Mouse (Mus musculus): ENCODE measurements around the gene Pex26. TPM values are rescaled to one million over a fixed set of nuclear protein-coding genes. Genes with fewer than 3 reads are reported as not detected.
A peak's percentile ranks its signal among the peaks of the same experiment; 100 is the strongest.

The Pex26 gene
- polyA plus RNA-seq, 1 experiment from 2014 or later = 10.8 TPM

GRCm38 (mm10) chr6:121223001-121223400, 39.5 kb downstream of the Pex26 start:
- WGBS = 95% methylated on average over 14 of the region's 14 CpGs
- H3K4me1 ChIP-seq = no peaks in the 10 kb centered on the region
- H3K9ac ChIP-seq = no peak overlapping the region
- no peak overlapping the region for H3K27ac ChIP-seq
- ATAC-seq (ENCODE audit: insufficient number of reproducible peaks, insufficient read depth, low FRiP score, low TSS enrichment, low read depth) = no peak
- H3K27me3 ChIP-seq = no peaks in the 10 kb centered on the region
- no peaks in the 10 kb centered on the region for H3K9me3 ChIP-seq
- H3K4me2 ChIP-seq = no peak overlapping the region
- no peaks in the 10 kb centered on the region for H3K36me3 ChIP-seq
- H3K4me3 ChIP-seq = no peak overlapping the region

DNA sequence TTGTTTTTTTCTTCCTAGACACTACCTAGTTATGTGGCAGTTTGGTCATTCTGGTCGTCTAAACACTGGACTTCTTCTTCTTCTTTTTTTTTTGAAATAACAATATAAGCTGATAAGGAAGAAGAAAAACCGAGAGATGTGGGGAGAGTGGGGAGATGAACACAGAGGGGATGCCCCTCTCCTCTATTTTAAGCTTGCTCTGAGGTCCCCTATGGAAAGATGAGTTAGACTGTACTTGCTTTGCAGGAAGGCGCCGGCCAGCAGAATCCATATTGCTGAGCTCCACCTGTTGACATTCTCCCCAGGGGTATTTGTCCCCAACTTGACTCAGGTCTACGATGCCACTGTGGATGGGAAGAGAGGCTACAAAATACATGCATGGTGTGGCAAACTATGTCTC, 40.6 kb downstream of the Pex26 start:
- Histone ChIP-seq H3K9ac (no peak overlapping the region), H3K27ac (no peak overlapping the region), H3K27me3 (no peaks in the 10 kb centered on the region), H3K9me3 (no peaks in the 10 kb centered on the region), H3K4me3 (no peak overlapping the region), H3K36me3 (no peaks in the 10 kb centered on the region), H3K4me1 (no peaks in the 10 kb centered on the region), H3K4me2 (no peak overlapping the region)
- ATAC-seq (ENCODE audit: insufficient number of reproducible peaks, insufficient read depth, low FRiP score, low TSS enrichment, low read depth) = no peak
- 70% methylated on average over 5 of the region's 5 CpGs for WGBS

GRCm38 (mm10) chr6:121224993-121225392, 41.5 kb downstream of the Pex26 start:
- Histone ChIP-seq H3K27me3 (no peaks in the 10 kb centered on the region), H3K9ac (no peak overlapping the region), H3K4me2 (no peak overlapping the region), H3K9me3 (no peaks in the 10 kb centered on the region), H3K36me3 (no peaks in the 10 kb centered on the region), H3K27ac (no peak overlapping the region), H3K4me1 (no peaks in the 10 kb centered on the region), H3K4me3 (no peak overlapping the region)
- 15% methylated on average over 6 of the region's 6 CpGs for WGBS
- ATAC-seq (ENCODE audit: insufficient number of reproducible peaks, insufficient read depth, low FRiP score, low TSS enrichment, low read depth) = no peak

DNA sequence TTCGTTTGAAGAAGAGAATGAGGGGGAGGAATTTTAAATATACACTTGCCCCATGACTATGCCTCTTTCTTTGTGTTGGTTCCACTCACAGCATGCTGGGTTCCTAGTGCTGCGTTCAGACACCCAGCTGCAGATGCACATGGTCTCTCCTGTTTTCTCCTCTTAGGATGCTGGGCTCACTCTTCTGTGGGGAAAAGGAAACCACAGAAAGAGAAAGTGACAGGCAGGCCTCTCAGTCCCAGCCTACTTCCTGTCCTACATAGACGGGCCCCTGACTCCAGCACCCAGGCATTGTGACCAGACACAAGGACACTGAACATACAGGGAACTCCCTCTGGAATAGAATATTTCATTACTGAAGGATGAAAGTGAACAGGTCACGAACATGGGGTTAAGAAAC, 42.6 kb downstream of the Pex26 start:
- Histone ChIP-seq H3K27ac (no peak overlapping the region), H3K4me1 (no peaks in the 10 kb centered on the region), H3K9me3 (no peaks in the 10 kb centered on the region), H3K27me3 (no peaks in the 10 kb centered on the region), H3K9ac (no peak overlapping the region), H3K4me2 (no peak overlapping the region), H3K36me3 (no peaks in the 10 kb centered on the region), H3K4me3 (no peak overlapping the region)
- no peak for ATAC-seq (ENCODE audit: insufficient number of reproducible peaks, insufficient read depth, low FRiP score, low TSS enrichment, low read depth)
- WGBS = 53% methylated on average over 4 of the region's 4 CpGs

DNA sequence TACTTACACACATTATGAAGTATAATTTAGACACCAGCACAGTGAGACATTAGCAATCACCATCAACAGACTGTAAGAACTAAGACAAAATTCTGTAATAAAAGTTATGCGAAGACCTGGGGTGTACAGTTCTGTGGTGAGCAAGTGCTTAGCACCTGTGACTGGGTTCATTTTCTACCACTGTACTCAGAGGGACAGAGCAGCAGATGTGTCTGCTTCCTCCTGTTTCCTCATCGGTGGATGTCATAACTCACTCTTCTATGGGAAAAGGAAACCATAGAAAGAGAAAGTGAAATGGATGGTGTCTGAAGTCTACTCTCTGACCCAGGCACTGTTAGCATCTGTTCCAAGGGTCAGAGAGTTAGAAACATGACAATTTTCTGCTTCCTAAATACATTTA, 43.3 kb downstream of the Pex26 start:
- Histone ChIP-seq H3K9ac (no peak overlapping the region), H3K27ac (no peak overlapping the region), H3K4me2 (no peak overlapping the region), H3K9me3 (no peaks in the 10 kb centered on the region), H3K36me3 (no peaks in the 10 kb centered on the region), H3K4me3 (no peak overlapping the region), H3K27me3 (no peaks in the 10 kb centered on the region), H3K4me1 (no peaks in the 10 kb centered on the region)
- ATAC-seq (ENCODE audit: insufficient number of reproducible peaks, insufficient read depth, low FRiP score, low TSS enrichment, low read depth) = no peak
- 87% methylated on average over 2 of the region's 2 CpGs for WGBS

- Histone ChIP-seq H3K4me3 (no peak overlapping the region), H3K36me3 (no peaks in the 10 kb centered on the region), H3K27ac (no peak overlapping the region), H3K4me2 (no peak overlapping the region), H3K9me3 (no peaks in the 10 kb centered on the region), H3K27me3 (no peaks in the 10 kb centered on the region), H3K9ac (no peak overlapping the region), H3K4me1 (no peaks in the 10 kb centered on the region)
- WGBS = 71% methylated on average over 8 of the region's 8 CpGs
- no peak for ATAC-seq (ENCODE audit: insufficient number of reproducible peaks, insufficient read depth, low FRiP score, low TSS enrichment, low read depth)
Observed at GRCm38 (mm10) chr6:121228421-121228820, 45.0 kb downstream of the Pex26 start.

GRCm38 (mm10) chr6:121232652-121233051, 49.2 kb downstream of the Pex26 start:
- H3K4me2 ChIP-seq = no peak overlapping the region
- 46% methylated on average over 1 of the region's 1 CpGs for WGBS
- no peak overlapping the region for H3K9ac ChIP-seq
- no peaks in the 10 kb centered on the region for H3K27me3 ChIP-seq
- H3K9me3 ChIP-seq = no peaks in the 10 kb centered on the region
- H3K4me1 ChIP-seq = no peaks in the 10 kb centered on the region
- no peaks in the 10 kb centered on the region for H3K36me3 ChIP-seq
- no peak overlapping the region for H3K4me3 ChIP-seq
- no peak for ATAC-seq (ENCODE audit: insufficient number of reproducible peaks, insufficient read depth, low FRiP score, low TSS enrichment, low read depth)
- no peak overlapping the region for H3K27ac ChIP-seq

DNA sequence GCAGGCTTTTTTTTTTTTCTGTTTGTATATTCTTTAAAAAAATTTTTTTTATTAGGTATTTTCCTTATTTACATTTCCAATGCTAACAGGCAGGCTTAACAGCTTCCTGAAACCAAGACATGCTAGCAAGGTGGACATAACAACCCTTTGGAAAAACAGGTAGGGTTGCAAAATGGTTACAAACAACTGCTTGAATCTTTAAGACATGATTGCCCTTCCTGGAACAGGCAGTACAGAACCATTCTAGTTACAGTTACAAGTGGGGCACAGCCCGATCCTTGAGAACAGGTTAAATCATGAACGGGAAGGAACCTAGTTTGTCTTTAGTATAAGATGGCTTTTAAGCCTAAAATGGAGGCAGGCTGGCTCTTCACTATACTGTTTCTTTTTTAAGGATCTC, 52.9 kb downstream of the Pex26 start:
- Histone ChIP-seq H3K4me1 (no peaks in the 10 kb centered on the region), H3K27me3 (no peaks in the 10 kb centered on the region), H3K9ac (no peak overlapping the region), H3K4me3 (no peak overlapping the region), H3K27ac (no peak overlapping the region), H3K9me3 (no peaks in the 10 kb centered on the region), H3K36me3 (no peaks in the 10 kb centered on the region), H3K4me2 (no peak overlapping the region)
- WGBS = 89% methylated on average over 2 of the region's 2 CpGs
- ATAC-seq (ENCODE audit: insufficient number of reproducible peaks, insufficient read depth, low FRiP score, low TSS enrichment, low read depth) = no peak

DNA sequence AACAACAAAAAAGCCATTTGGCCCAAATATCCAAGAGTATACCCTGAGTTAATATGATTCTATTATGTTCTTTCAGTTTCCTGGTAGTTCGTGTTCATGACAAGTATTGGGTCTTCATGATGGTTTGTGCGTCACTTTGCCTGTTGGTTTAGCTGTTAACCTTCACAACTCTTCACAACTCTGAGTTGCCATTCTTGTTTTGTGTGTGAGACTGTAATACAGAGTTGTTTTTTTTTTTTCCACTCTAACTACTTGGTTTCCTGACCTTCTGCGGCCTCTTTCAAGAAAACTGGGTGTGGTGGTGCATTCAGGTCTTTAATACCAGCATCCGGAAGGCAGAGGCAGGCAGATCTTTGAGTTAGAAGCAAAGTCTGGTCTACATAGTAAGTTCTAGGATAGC, 54.7 kb downstream of the Pex26 start:
- no peaks in the 10 kb centered on the region for H3K9me3 ChIP-seq
- ATAC-seq (ENCODE audit: insufficient number of reproducible peaks, insufficient read depth, low FRiP score, low TSS enrichment, low read depth) = no peak
- no peaks in the 10 kb centered on the region for H3K36me3 ChIP-seq
- H3K27ac ChIP-seq = no peak overlapping the region
- H3K9ac ChIP-seq = no peak overlapping the region
- H3K4me2 ChIP-seq = no peak overlapping the region
- WGBS = 94% methylated on average over 4 of the region's 4 CpGs
- H3K27me3 ChIP-seq = peaks cover 5% of the 10 kb centered on the region; the same call in 1 of the 2 replicates
- no peaks in the 10 kb centered on the region for H3K4me1 ChIP-seq
- H3K4me3 ChIP-seq = no peak overlapping the region

GRCm38 (mm10) chr6:121241780-121242179, 58.3 kb downstream of the Pex26 start:
- Histone ChIP-seq H3K27ac (no peak overlapping the region), H3K9me3 (no peaks in the 10 kb centered on the region), H3K27me3 (peaks cover 21% of the 10 kb centered on the region), H3K4me1 (peaks cover 4% of the 10 kb centered on the region; the same call in 1 of the 2 replicates), H3K4me2 (no peak overlapping the region), H3K36me3 (no peaks in the 10 kb centered on the region), H3K4me3 (no peak overlapping the region), H3K9ac (no peak overlapping the region)
- ATAC-seq (ENCODE audit: insufficient number of reproducible peaks, insufficient read depth, low FRiP score, low TSS enrichment, low read depth) = no peak
- 63% methylated on average over 2 of the region's 2 CpGs for WGBS

DNA sequence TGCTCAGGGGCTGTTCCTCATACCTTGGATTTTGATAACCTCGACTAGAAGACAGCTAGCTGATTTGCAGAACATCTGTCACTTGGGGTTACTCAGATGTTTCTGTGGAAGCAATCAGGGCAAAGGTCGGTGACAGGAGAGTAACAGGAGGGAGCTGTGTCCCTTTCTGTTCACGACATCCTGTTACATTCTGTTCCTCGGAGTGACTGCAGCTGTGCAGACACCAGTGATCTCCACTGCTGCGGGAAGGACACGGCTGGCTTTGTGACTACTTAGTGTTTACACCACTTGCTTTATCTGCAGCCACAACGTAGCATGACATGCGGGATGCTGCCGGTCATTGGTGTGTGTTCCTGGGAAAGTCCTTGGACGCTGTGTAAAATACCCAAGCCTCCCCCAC, 59.7 kb downstream of the Pex26 start:
- Histone ChIP-seq H3K4me2 (no peak overlapping the region), H3K27ac (no peak overlapping the region), H3K36me3 (no peaks in the 10 kb centered on the region), H3K4me1 (peaks cover 4% of the 10 kb centered on the region; the same call in 1 of the 2 replicates), H3K4me3 (no peak overlapping the region), H3K9me3 (no peaks in the 10 kb centered on the region), H3K27me3 (peaks cover 27% of the 10 kb centered on the region), H3K9ac (no peak overlapping the region)
- 49% methylated on average over 10 of the region's 10 CpGs for WGBS
- no peak for ATAC-seq (ENCODE audit: insufficient number of reproducible peaks, insufficient read depth, low FRiP score, low TSS enrichment, low read depth)

- 8% methylated on average over 35 of the region's 35 CpGs for WGBS
- Histone ChIP-seq H3K36me3 (no peaks in the 10 kb centered on the region), H3K9me3 (no peaks in the 10 kb centered on the region), H3K27me3 (peaks cover 27% of the 10 kb centered on the region), H3K4me3 (peak within 1 kb of the TSS; percentile 64), H3K9ac (peak within 1 kb of the TSS; percentile 72), H3K4me1 (peaks cover 4% of the 10 kb centered on the region; the same call in 1 of the 2 replicates), H3K27ac (no peak within 1 kb of the TSS), H3K4me2 (peak within 1 kb of the TSS; percentile 67)
- ATAC-seq (ENCODE audit: insufficient number of reproducible peaks, insufficient read depth, low FRiP score, low TSS enrichment, low read depth) = peak; percentile 84
Observed at GRCm38 (mm10) chr6:121245127-121246036, 61.9 kb downstream of the Pex26 start, which contains the start of gene Usp18. Gene Usp18 (plus strand): TSS chr6:121245906.

Data from embryonic facial prominence, embryonic 13.5 days (tissue).